Mouse (Mus musculus) spleen, embryonic (tissue): ENCODE results near the gene Cdk4.
"Not testable (repeated sequence)": the region's sequence is repeated elsewhere in the genome, so short reads cannot be mapped to it uniquely, and the experiment has no call there.

Source experiments
- CTCF ChIA-PET: fragments of 350-600 bp; sonication (Branson Sonifier 250); formaldehyde crosslinking; loops from one replicate; lab custom pipeline; 2022; lab: Charles Lee

Cdk4 gene

DNA sequence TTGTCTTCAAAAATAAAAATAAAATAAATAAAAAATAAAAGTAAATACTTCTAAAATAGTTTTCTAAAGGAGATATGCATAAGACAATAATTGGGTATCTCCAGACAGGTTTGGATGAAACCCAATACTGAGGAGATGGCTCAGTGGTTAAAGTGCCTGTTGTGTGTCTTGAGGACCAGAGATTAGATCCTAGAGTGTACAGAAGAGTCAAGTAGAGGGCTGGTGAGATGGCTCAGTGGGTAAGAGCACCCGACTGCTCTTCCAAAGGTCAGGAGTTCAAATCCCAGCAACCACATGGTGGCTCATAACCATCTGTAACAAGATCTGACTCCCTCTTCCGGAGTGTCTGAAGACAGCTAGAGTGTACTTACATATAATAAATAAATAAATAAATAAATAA, 9.6 kb downstream of the Cdk4 start:
- CTCF ChIA-PET, result not testable (repeated sequence)

DNA sequence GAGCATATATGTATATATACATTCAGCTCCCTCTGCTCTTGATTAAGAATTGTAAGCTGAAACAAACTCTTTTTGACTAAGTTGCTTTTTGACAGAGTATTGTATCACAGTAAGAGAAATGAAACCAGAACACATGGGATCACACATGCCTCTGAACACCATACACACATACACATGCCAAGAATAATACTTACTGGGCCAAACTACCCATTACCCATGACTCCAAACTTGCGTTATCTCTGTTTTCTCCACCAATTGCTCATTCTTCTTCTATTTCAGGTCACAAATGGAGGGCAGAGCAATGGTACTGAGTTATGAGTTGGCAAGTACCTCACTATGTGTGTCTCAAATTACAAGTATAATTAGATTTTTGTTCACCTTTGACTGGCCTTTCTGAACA, 10.6 kb downstream of the Cdk4 start:
- CTCF ChIA-PET, result interaction anchor here (0.6 kb wide), 1 partner anchor 33 kb away, joined by 4 read pairs; no protein-coding TSS in a partner anchor

- CTCF ChIA-PET, result interaction anchor here (0.9 kb wide), 1 partner anchor 155 kb away, joined by 3 read pairs; no protein-coding TSS in a partner anchor
Observed at GRCm38 (mm10) chr10:127075080-127075479, 11.7 kb downstream of the Cdk4 start, which contains the start of gene Agap2. Gene Agap2, plus strand, starts transcription at chr10:127075284.

GRCm38 (mm10) chr10:127075651-127076050, 12.3 kb downstream of the Cdk4 start:
- CTCF ChIA-PET, result interaction anchor here (0.5 to 0.9 kb wide), 3 partner anchors 47 to 155 kb away, joined by 3 to 7 read pairs (median 6); no protein-coding TSS in a partner anchor

DNA sequence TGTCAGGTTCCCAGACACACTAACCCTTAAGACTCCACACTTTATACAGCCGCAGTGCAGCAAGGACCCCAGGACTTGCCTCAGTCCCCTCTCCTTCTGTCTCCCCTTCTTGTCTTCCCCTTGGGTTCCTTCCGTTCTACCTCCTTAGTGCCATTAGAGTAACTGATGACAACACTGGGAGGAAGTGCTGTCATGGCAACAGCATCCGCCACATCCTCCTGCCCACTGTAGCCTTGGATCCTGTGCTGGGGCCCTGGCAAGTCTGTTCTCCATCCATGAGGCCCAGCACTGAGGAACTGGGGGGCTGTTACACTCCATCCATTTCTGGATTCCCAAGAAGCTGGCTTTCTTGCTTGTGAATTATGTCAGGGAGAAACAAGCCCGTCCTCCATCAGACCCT, 12.7 kb downstream of the Cdk4 start:
- CTCF ChIA-PET, result interaction anchor here (0.6 to 1.0 kb wide), 2 partner anchors 37 to 47 kb away, joined by 3 to 7 read pairs; no protein-coding TSS in a partner anchor

DNA sequence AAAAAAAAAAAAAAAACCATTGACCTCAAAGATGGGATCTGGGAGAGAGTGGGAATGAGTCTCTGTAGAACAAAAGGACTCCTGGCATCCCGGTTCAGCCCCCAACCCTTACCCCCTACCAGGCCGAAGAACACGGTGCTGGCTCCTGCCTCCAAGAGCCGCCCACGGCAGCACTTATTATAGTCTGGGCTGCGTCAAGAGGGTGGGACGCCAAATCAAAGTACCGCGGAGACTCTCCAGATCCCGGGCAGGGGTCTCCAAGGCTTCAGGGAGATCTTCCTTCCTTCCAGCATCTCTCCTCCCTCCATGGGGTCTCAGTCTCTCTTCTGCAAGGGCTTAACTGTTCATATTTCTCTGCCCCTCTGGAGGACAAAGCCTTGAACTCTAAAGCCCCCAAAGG, 14.2 kb downstream of the Cdk4 start:
- CTCF ChIA-PET, result no interaction called here

- CTCF ChIA-PET, result interaction anchor here (1.2 kb wide), 1 partner anchor 132 kb away, joined by 12 read pairs; no protein-coding TSS in a partner anchor
Observed at GRCm38 (mm10) chr10:127078001-127078676, 14.8 kb downstream of the Cdk4 start.

- CTCF ChIA-PET, result interaction anchor here (1.2 kb wide), 1 partner anchor 131 kb away, joined by 12 read pairs; no protein-coding TSS in a partner anchor
Observed at GRCm38 (mm10) chr10:127078677-127079575, 15.6 kb downstream of the Cdk4 start.

GRCm38 (mm10) chr10:127079665-127080391, 16.5 kb downstream of the Cdk4 start:
- CTCF ChIA-PET, result no interaction called here

DNA sequence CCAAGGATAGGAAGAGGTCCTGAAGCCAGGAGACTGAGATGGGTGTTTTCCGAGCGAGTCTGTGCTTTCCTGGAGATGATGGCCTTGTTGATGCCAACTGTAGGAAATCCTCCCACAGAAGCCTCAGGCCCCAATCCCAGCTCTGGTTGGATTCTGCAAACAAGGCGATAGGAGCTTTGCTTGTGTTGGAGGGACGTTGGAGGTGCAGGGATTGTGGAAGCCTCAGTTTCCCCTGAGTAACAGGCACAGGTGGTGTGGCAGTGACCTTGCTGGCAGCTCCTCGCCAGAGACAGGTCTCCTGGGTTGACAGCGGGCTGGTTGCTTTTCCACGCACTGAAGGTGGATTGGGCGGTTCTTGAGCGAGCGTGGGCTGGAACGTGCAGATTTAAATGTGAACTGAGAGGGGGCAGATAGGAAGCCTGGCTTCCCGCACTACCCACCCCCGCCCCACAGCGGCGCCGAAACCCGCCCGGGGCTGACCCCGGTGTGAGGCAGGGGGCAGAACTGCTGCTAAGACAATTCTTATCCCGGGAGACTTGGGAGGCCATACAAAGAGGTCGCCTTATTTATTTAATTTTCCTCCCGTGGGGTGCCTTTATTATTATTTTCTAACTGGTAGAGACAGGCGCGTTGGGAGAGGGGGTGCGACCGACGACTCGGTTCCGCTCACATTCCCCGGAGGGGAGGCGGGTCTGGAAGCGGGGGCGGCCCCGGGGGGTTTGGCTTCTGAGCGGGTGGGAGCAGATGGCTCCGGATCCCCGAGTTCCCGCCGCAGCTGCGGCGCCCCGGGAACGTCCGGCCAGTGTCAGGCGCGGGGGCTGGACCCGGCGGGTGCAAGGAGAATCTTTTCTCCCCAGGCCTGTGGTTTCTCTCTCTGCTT, 17.8 kb downstream of the Cdk4 start:
- CTCF ChIA-PET, result no interaction called here

GRCm38 (mm10) chr10:127081996-127082620, 18.8 kb downstream of the Cdk4 start:
- CTCF ChIA-PET, result no interaction called here

- CTCF ChIA-PET, result no interaction called here
Observed at GRCm38 (mm10) chr10:127083292-127083914, 20.1 kb downstream of the Cdk4 start.

GRCm38 (mm10) chr10:127083915-127084306, 20.6 kb downstream of the Cdk4 start:
- CTCF ChIA-PET, result no interaction called here

DNA sequence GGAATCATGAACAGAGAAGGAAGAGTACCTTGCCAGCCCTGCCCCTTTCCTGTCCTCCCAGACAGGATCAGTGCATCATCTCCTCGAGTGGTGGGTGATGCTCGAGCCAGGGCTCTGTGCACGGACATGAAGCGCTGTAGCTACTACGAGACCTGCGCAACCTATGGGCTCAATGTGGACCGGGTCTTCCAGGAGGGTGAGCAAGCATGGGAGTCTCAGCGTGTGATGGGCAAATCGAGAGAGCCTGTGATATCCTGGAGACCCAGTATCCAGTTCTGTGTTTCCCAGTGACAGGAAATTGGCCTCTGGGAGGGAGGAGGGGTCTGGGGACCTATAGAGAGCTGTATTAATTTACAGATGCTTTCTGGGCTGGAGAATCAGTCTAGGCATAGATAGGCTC, 21.7 kb downstream of the Cdk4 start:
- CTCF ChIA-PET, result no interaction called here

- CTCF ChIA-PET, result interaction anchor here (0.7 kb wide), 1 partner anchor 52 kb away, joined by 5 read pairs; no protein-coding TSS in a partner anchor
Observed at GRCm38 (mm10) chr10:127085633-127086032, 22.3 kb downstream of the Cdk4 start.

GRCm38 (mm10) chr10:127090560-127091411, 27.5 kb downstream of the Cdk4 start:
- CTCF ChIA-PET, result no interaction called here

DNA sequence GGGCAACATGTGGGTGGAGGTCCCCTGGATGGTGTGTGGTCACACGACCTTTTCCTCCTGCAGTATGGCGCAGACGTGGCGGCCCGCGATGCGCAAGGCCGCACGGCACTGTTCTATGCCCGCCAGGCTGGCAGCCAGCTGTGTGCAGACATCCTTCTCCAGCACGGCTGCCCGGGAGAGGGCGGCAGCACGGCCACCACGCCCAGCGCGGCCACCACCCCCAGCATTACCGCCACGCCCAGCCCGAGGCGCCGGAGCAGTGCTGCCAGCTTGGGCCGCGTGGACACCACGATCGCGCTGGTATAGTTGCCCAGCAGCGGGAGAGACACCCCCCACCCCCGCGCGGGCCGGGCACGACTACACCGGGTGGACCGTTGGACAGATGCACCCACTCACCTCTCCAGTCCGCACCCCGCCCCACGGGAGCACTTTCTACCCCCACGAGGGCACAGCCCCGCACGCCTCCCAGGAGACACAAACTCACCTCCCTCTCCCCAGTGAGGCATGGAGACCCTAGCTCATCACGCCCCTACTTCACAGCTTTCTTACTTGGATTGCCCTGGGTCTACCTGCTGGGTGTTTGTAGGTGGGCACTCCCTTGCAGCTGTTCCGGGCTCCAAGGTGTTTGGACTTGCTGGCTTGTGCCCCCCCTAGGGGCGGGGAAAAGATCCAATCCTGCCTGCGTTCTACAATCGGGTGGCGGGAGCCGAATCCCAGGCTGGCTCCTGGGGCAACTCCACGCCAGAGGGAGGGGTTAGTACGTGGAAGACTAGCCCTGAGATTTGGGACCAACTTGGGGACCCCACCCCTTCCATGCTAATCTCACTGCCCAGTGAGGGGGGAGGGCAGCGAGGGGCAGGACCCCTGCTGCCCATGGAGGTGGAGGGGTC, 28.4 kb downstream of the Cdk4 start:
- CTCF ChIA-PET, result no interaction called here

GRCm38 (mm10) chr10:127092742-127093141, 29.4 kb downstream of the Cdk4 start:
- CTCF ChIA-PET, result no interaction called here
